Mouse (Mus musculus): ENCODE data around the gene Pnldc1.

DNA sequence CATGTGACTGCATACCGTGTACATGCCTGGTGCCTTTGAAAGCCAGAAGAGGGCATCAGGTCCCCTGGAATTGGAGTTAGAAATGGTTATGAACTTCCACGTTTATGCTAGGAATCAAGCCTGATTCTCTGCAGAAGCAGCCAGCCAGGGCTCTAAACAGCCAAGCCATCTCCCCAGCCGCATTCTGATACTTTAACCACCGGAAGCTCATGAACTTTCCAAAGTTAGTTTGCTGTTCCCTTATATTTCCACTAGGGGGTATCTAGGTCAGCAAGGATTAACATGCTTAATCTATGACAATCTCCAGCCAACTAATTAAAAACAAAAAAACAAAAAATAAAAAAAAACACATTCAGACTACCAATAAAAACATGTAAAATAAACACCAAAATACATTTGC is 52.0 kb downstream of the Pnldc1 start:
- TF ChIP-seq CHD2 (IDR thresholded peaks at IDR 0.05; ENCODE audit: low read depth, low read length) (no peak), HCFC1 (IDR thresholded peaks at IDR 0.05; ENCODE audit: borderline replicate concordance, insufficient read depth, low read length) (no peak), ZC3H11A (IDR thresholded peaks at IDR 0.05; ENCODE audit: borderline replicate concordance, low read depth, low read length) (no peak)

All from ES-E14 (cell line).